Mouse (Mus musculus) left cerebral cortex, postnatal 36 days (tissue): ENCODE data around the gene Fgfr2. TPM values are rescaled to one million over a fixed set of nuclear protein-coding genes. Genes with fewer than 3 reads are reported as not detected.

Experiments used
- DNase-seq, 2 experiments: peaks; one replicate each; pipeline ENCODE4 v3.0.0; 2021 to 2022; ENCODE audit warnings: low spot score in 2 of 2, mixed read lengths in 1 of 2
- intact Hi-C: fragments of 180-260 bp; cut with DNase I; formaldehyde crosslinking; loops from one replicate; pipeline ENCODE4 v1.15.1; 2025
- total RNA-seq, 2 experiments: library from RNA; stranded (reverse); gene quantifications; 2 replicates each; pipeline ENCODE4 v1.2.3; 2021

Gene Fgfr2
- total RNA-seq, 2 experiments from 2014 or later = 41.6 to 46.6 TPM

- DNase-seq = no peak
- intact Hi-C loops = loop anchor here (10.0 kb wide), 1 partner anchor 126 kb away; no protein-coding TSS in a partner anchor
These were observed 1562.5 kb downstream of the Fgfr2 start for GRCm38 (mm10) chr7:131560697-131561042.

GRCm38 (mm10) chr7:131559986-131560696 is 1563.0 kb downstream of the Fgfr2 start, which contains the start of gene Bub3:
Bub3 (plus strand) TSS chr7:131560222.
- DNase-seq = peak; percentile 91 to 93
- intact Hi-C loops = loop anchor here (10.0 kb wide), 1 partner anchor 125 kb away; no protein-coding TSS in a partner anchor

GRCm38 (mm10) chr7:131557751-131558150 is 1565.4 kb downstream of the Fgfr2 start:
- intact Hi-C loops = no loop called here

GRCm38 (mm10) chr7:131556541-131557271 is 1566.4 kb downstream of the Fgfr2 start:
- intact Hi-C loops = no loop called here
- peak in 1 of 2 experiments; percentile 26 for DNase-seq

More at GRCm38 (mm10) chr7:131557751-131558150, 1565.4 kb downstream of the Fgfr2 start:
- no peak for DNase-seq

- intact Hi-C loops = no loop called here
- DNase-seq = no peak
These were observed 1567.0 kb downstream of the Fgfr2 start for GRCm38 (mm10) chr7:131556116-131556515.

GRCm38 (mm10) chr7:131555301-131556081 is 1567.7 kb downstream of the Fgfr2 start:
- intact Hi-C loops = no loop called here
- peak in 1 of 2 experiments; percentile 36 for DNase-seq

- DNase-seq = no peak
- intact Hi-C loops = no loop called here
These were observed 1568.6 kb downstream of the Fgfr2 start for GRCm38 (mm10) chr7:131554341-131555180.

- intact Hi-C loops = no loop called here
- peak in 1 of 2 experiments; percentile 13 for DNase-seq
These were observed 1569.4 kb downstream of the Fgfr2 start for GRCm38 (mm10) chr7:131553771-131554175.

GRCm38 (mm10) chr7:131552781-131553180 is 1570.4 kb downstream of the Fgfr2 start:
- intact Hi-C loops = no loop called here
- no peak for DNase-seq

GRCm38 (mm10) chr7:131551931-131552741 is 1571.0 kb downstream of the Fgfr2 start:
- intact Hi-C loops = no loop called here
- DNase-seq = no peak

GRCm38 (mm10) chr7:131551471-131551870 is 1571.7 kb downstream of the Fgfr2 start:
- intact Hi-C loops = no loop called here
- DNase-seq = no peak

- DNase-seq = no peak
- intact Hi-C loops = loop anchor here (10.0 kb wide), 1 partner anchor 134 kb away; the partner anchor contains the start of genes Acadsb and Ikzf5
These were observed 1574.7 kb downstream of the Fgfr2 start, which contains the start of gene Hmx2 for GRCm38 (mm10) chr7:131548473-131548872. Hmx2 (plus strand) TSS chr7:131548773.

GRCm38 (mm10) chr7:131547481-131547880 is 1575.7 kb downstream of the Fgfr2 start:
- DNase-seq = no peak
- intact Hi-C loops = loop anchor here (10.0 kb wide), 1 partner anchor 133 kb away; the partner anchor contains the start of genes Acadsb and Ikzf5

- intact Hi-C loops = loop anchor here (10.0 kb wide), 1 partner anchor 132 kb away; the partner anchor contains the start of genes Acadsb and Ikzf5
- DNase-seq = no peak
These were observed 1576.7 kb downstream of the Fgfr2 start for GRCm38 (mm10) chr7:131546423-131546822.

GRCm38 (mm10) chr7:131545701-131546385 is 1577.3 kb downstream of the Fgfr2 start:
- intact Hi-C loops = loop anchor here (10.0 kb wide), 1 partner anchor 131 kb away; the partner anchor contains the start of genes Acadsb and Ikzf5
- no peak for DNase-seq

GRCm38 (mm10) chr7:131544871-131545270 is 1578.3 kb downstream of the Fgfr2 start:
- no peak for DNase-seq
- intact Hi-C loops = loop anchor here (5.0 to 10.0 kb wide), 2 partner anchors 130 to 202 kb away; partner anchors contain the start of genes Acadsb and Ikzf5
